Mouse (Mus musculus) skeletal muscle tissue, postnatal 0 days (tissue): ENCODE measurements around the gene Gm26897. TPM values are rescaled to one million over a fixed set of nuclear protein-coding genes. Genes with fewer than 3 reads are reported as not detected.

Experiments
- polyA plus RNA-seq: library from polyadenylated mRNA; unstranded; fragments of >200 nt; fragmentation: Nextera tagmentation; extraction: Ambion mirVana; gene quantifications from 2 replicates; pipeline ENCODE4 v1.2.1, GENCODE M21; 2015

The Gm26897 gene
- not detected in 2 replicates for polyA plus RNA-seq

GRCm38 (mm10) chr5:111733851-111734250 lies at the start of gene Gm26897:
Gm26897 (plus strand) TSS chr5:111733924.

